Mouse (Mus musculus): ENCODE results near the gene Ankrd17. TPM values are rescaled to one million over a fixed set of nuclear protein-coding genes. Genes with fewer than 3 reads are reported as not detected.
A peak's percentile ranks its signal among the peaks of the same experiment; 100 is the strongest.
"Not testable (repeated sequence)": the region's sequence is repeated elsewhere in the genome, so short reads cannot be mapped to it uniquely, and the experiment has no call there.

The Ankrd17 gene
- polyA plus RNA-seq, 2 experiments, result 10.8 to 14.4 TPM

GRCm38 (mm10) chr5:90277443-90277842 is 88.9 kb downstream of the Ankrd17 start:
- H3K4me1 ChIP-seq (replicated peaks; ENCODE audit: control insufficient read depth in 2 of 2, insufficient read depth in 2 of 2, low read length in 1 of 2), result peaks cover 9% of the 10 kb centered on the region in 2 experiments
- H3K4me2 ChIP-seq (ENCODE audit: low read depth), result no peak overlapping the region
- peaks cover 21% of the 10 kb centered on the region for H3K36me3 ChIP-seq (replicated peaks; ENCODE audit: control insufficient read depth, insufficient read depth, low read depth)
- WGBS (ENCODE audit: insufficient replicate concordance), result 96% methylated on average over 1 of the region's 1 CpGs
- H3K9ac ChIP-seq (replicated peaks), result no peak overlapping the region
- no peak overlapping the region for H3K27ac ChIP-seq
- no peaks in the 10 kb centered on the region for H3K9me3 ChIP-seq (ENCODE audit: control insufficient read depth, low read length)
- H3K4me3 ChIP-seq (ENCODE audit: insufficient read depth in 1 of 2, low read depth in 2 of 2, low read length in 2 of 2), result no peak overlapping the region
- H3K27me3 ChIP-seq (ENCODE audit: control insufficient read depth, insufficient read depth, low read length), result no peaks in the 10 kb centered on the region
- ATAC-seq (ENCODE audit: insufficient read depth), result no peak
- no peak for TF ChIP-seq CTCF (IDR thresholded peaks at IDR 0.05; ENCODE audit: low read depth)
- TF ChIP-seq EP300 (IDR thresholded peaks at IDR 0.05; ENCODE audit: low read depth), result no peak
- DNase-seq (ENCODE audit: low read depth in 3 of 3, low spot score in 3 of 3), result peak in 2 of 3 experiments; percentile 5 to 7

DNA sequence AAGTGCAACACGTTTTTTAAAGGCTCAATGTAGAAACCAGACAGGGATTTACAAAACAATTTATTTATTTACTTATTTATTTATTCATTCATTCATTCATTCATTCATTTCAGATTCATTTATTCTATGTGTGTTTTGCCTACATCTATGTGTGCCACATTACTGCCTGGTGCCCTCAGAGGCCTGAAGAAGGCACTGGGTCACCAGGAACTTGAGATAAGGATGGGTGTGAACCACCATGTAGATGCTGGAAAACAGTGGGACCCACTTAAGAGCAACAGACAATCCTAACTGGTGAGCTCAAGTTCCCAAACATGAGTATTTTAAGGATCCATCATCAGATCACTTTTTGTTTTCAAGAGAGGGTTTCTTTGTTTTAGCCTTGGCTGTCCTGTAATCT is 91.6 kb downstream of the Ankrd17 start:
- ATAC-seq (ENCODE audit: insufficient read depth), result peak; percentile 79
- no peak overlapping the region for H3K4me2 ChIP-seq (ENCODE audit: low read depth)
- no peak overlapping the region for H3K4me3 ChIP-seq (ENCODE audit: insufficient read depth in 1 of 2, low read depth in 2 of 2, low read length in 2 of 2)
- H3K9me3 ChIP-seq (ENCODE audit: control insufficient read depth, low read length), result no peaks in the 10 kb centered on the region
- TF ChIP-seq EP300 (IDR thresholded peaks at IDR 0.05; ENCODE audit: low read depth), result peak; percentile 49
- no peak for TF ChIP-seq CTCF (IDR thresholded peaks at IDR 0.05; ENCODE audit: low read depth)
- peaks cover 23% of the 10 kb centered on the region for H3K36me3 ChIP-seq (replicated peaks; ENCODE audit: control insufficient read depth, insufficient read depth, low read depth)
- H3K27ac ChIP-seq, result no peak overlapping the region
- H3K4me1 ChIP-seq (replicated peaks; ENCODE audit: control insufficient read depth in 2 of 2, insufficient read depth in 2 of 2, low read length in 1 of 2), result peaks cover 5 to 6% of the 10 kb centered on the region in 2 experiments; a peak in 3 of 4 replicates
- no peak overlapping the region; the same call in 1 of the 2 replicates for H3K9ac ChIP-seq (replicated peaks)
- peak in 1 of 3 experiments; percentile 10 for DNase-seq (ENCODE audit: low read depth in 3 of 3, low spot score in 3 of 3)
- no peaks in the 10 kb centered on the region for H3K27me3 ChIP-seq (ENCODE audit: control insufficient read depth, insufficient read depth, low read length)
- WGBS (ENCODE audit: insufficient replicate concordance), result 53% methylated on average over 1 of the region's 1 CpGs

DNA sequence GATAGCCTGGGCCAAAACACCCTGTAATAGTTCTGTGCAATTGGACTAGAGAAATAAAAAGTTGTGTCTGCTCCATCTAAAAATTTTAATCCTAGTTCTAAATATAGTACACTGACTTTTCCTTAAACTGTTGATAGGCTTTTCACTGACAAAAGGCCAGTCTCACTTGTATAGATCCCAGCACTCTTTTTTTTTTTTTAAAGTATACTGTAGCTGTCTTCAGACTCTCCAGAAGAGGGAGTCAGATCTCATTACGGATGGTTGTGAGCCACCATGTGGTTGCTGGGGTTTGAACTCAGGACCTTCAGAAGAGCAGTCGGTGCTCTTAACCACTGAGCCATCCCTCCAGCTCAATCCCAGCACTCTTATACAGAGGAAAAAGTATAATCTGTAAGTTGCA is 104.1 kb downstream of the Ankrd17 start:
- not testable (repeated sequence) for ATAC-seq (ENCODE audit: insufficient read depth); H3K27me3 ChIP-seq (ENCODE audit: control insufficient read depth, insufficient read depth, low read length); H3K4me2 ChIP-seq (ENCODE audit: low read depth); H3K9ac ChIP-seq (replicated peaks); H3K9me3 ChIP-seq (ENCODE audit: control insufficient read depth, low read length); H3K27ac ChIP-seq; H3K4me3 ChIP-seq (ENCODE audit: insufficient read depth in 1 of 2, low read depth in 2 of 2, low read length in 2 of 2); H3K4me1 ChIP-seq (replicated peaks; ENCODE audit: control insufficient read depth in 2 of 2, insufficient read depth in 2 of 2, low read length in 1 of 2); DNase-seq (ENCODE audit: low read depth in 3 of 3, low spot score in 3 of 3)
- peaks cover 53% of the 10 kb centered on the region for H3K36me3 ChIP-seq (replicated peaks; ENCODE audit: control insufficient read depth, insufficient read depth, low read depth)
- WGBS (ENCODE audit: insufficient replicate concordance), result 76% methylated on average over 2 of the region's 2 CpGs

GRCm38 (mm10) chr5:90257023-90257422 is 109.4 kb downstream of the Ankrd17 start:
- Histone ChIP-seq H3K4me1 (replicated peaks; ENCODE audit: control insufficient read depth in 2 of 2, insufficient read depth in 2 of 2, low read length in 1 of 2) (no peaks in the 10 kb centered on the region), H3K27me3 (ENCODE audit: control insufficient read depth, insufficient read depth, low read length) (no peaks in the 10 kb centered on the region), H3K9me3 (ENCODE audit: control insufficient read depth, low read length) (no peaks in the 10 kb centered on the region), H3K36me3 (replicated peaks; ENCODE audit: control insufficient read depth, insufficient read depth, low read depth) (peaks cover 70% of the 10 kb centered on the region), H3K4me3 (ENCODE audit: insufficient read depth in 1 of 2, low read depth in 2 of 2, low read length in 2 of 2) (no peak overlapping the region), H3K27ac (no peak overlapping the region), H3K4me2 (ENCODE audit: low read depth) (no peak overlapping the region), H3K9ac (replicated peaks) (no peak overlapping the region)
- DNase-seq (ENCODE audit: low read depth in 3 of 3, low spot score in 3 of 3) (no peak), ATAC-seq (ENCODE audit: insufficient read depth) (no peak)
- WGBS (ENCODE audit: insufficient replicate concordance), result 91% methylated on average over 3 of the region's 3 CpGs
- TF ChIP-seq EP300 (IDR thresholded peaks at IDR 0.05; ENCODE audit: low read depth), result no peak

DNA sequence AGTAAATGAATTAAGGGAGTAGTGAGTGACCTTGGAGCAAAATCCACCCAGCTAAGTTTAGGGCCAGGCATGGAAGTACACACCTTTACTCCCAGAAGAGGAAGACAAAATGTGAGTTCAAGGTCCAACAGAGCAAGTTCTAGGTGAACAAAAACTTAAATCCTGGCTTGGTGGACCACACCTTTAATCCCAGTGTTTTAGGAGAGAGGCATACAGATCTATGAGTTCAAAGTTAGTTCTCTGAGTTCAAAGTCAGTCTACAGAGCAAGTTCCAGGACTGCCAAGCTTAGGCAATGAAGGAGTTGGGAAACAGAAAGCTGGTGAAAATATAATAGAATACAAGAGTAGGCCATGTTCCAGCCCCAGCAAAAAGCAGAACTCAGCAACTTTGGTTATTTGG is 118.9 kb downstream of the Ankrd17 start:
- H3K9me3 ChIP-seq (ENCODE audit: control insufficient read depth, low read length), result no peaks in the 10 kb centered on the region
- no peak for DNase-seq (ENCODE audit: low read depth in 3 of 3, low spot score in 3 of 3)
- no peak overlapping the region for H3K4me2 ChIP-seq (ENCODE audit: low read depth)
- H3K36me3 ChIP-seq (replicated peaks; ENCODE audit: control insufficient read depth, insufficient read depth, low read depth), result peaks cover 52% of the 10 kb centered on the region
- TF ChIP-seq CTCF (IDR thresholded peaks at IDR 0.05; ENCODE audit: low read depth), result no peak
- no peak for TF ChIP-seq EP300 (IDR thresholded peaks at IDR 0.05; ENCODE audit: low read depth)
- H3K27ac ChIP-seq, result no peak overlapping the region
- no peak for ATAC-seq (ENCODE audit: insufficient read depth)
- no peaks in the 10 kb centered on the region for H3K27me3 ChIP-seq (ENCODE audit: control insufficient read depth, insufficient read depth, low read length)
- no peak overlapping the region for H3K9ac ChIP-seq (replicated peaks)
- H3K4me1 ChIP-seq (replicated peaks; ENCODE audit: control insufficient read depth in 2 of 2, insufficient read depth in 2 of 2, low read length in 1 of 2), result no peaks in the 10 kb centered on the region; a peak in 1 of 4 replicates
- no peak overlapping the region for H3K4me3 ChIP-seq (ENCODE audit: insufficient read depth in 1 of 2, low read depth in 2 of 2, low read length in 2 of 2)
